Mouse (Mus musculus) hindbrain, embryonic 10.5 days (tissue): ENCODE results near the gene Plgrkt. TPM values are rescaled to one million over a fixed set of nuclear protein-coding genes. Genes with fewer than 3 reads are reported as not detected.

Source experiments
- DNase-seq: peaks from one replicate; pipeline ENCODE4 v3.0.0-alpha.2; 2017; ENCODE audit warnings: low spot score
- H3K27ac ChIP-seq: fragments of 300-500 bp; sonication (generic); 2 replicates; pipeline ENCODE4 v1.5.1; 2016; ENCODE audit warnings: mild to moderate bottlenecking, moderate library complexity
- H3K27me3 ChIP-seq: fragments of 300-500 bp; sonication (generic); 2 replicates; pipeline ENCODE4 v1.6.1; 2016; ENCODE audit warnings: mild to moderate bottlenecking; ENCODE audit not compliant: poor library complexity, insufficient read depth, severe bottlenecking
- H3K36me3 ChIP-seq: fragments of 300-500 bp; sonication (generic); 2 replicates; pipeline ENCODE4 v1.6.1; 2016; ENCODE audit warnings: mild to moderate bottlenecking, moderate library complexity
- H3K4me1 ChIP-seq: fragments of 300-500 bp; sonication (generic); replicated peaks from 2 replicates; pipeline ENCODE4 v1.6.1; 2016; ENCODE audit warnings: mild to moderate bottlenecking
- H3K4me3 ChIP-seq: fragments of 300-500 bp; sonication (generic); 2 replicates; pipeline ENCODE4 v1.5.1; 2016; ENCODE audit warnings: mild to moderate bottlenecking, moderate library complexity
- H3K9me3 ChIP-seq: fragments of 300-500 bp; sonication (generic); 2 replicates; pipeline ENCODE4 v1.6.1; 2016; ENCODE audit warnings: mild to moderate bottlenecking, moderate library complexity
- WGBS: fragments of 180-500 bp; shearing (Covaris S2); methylation state at CpG from one replicate; pipeline ENCODE4 v1.1.7; 2016; 5-methylcytosine and 5-hydroxymethylcytosine counted together
- polyA plus RNA-seq: library from polyadenylated mRNA; unstranded; fragments of >200 nt; fragmentation: Nextera tagmentation; extraction: Ambion mirVana; gene quantifications from 2 replicates; pipeline ENCODE4 v1.2.1, GENCODE M21; 2016

Gene Plgrkt
- polyA plus RNA-seq, 1 experiment from 2014 or later: 57.3 TPM

- no peak overlapping the region for H3K27ac ChIP-seq
- H3K4me3 ChIP-seq: 0 out of 2 replicates have a peak overlapping the region, but pooled peaks have one; percentile 21
- WGBS: 44% methylated on average over 11 of the region's 11 CpGs
These were observed 6.2 kb upstream of the Plgrkt start for GRCm38 (mm10) chr19:29373438-29373837.

GRCm38 (mm10) chr19:29372621-29373020, 5.4 kb upstream of the Plgrkt start:
- WGBS: 91% methylated on average over 3 of the region's 3 CpGs

More at GRCm38 (mm10) chr19:29373438-29373837, 6.2 kb upstream of the Plgrkt start:
- no peaks in the 10 kb centered on the region for H3K36me3 ChIP-seq
- no peaks in the 10 kb centered on the region for H3K9me3 ChIP-seq
- DNase-seq: no peak
- no peaks in the 10 kb centered on the region for H3K4me1 ChIP-seq
- H3K27me3 ChIP-seq: no peaks in the 10 kb centered on the region

GRCm38 (mm10) chr19:29372138-29372537, 4.9 kb upstream of the Plgrkt start:
- Histone ChIP-seq H3K9me3 (no peaks in the 10 kb centered on the region), H3K27me3 (peaks cover 7% of the 10 kb centered on the region; the same call in 1 of the 2 replicates), H3K4me1 (peaks cover 5% of the 10 kb centered on the region; the same call in 1 of the 2 replicates), H3K36me3 (no peaks in the 10 kb centered on the region), H3K4me3 (no peak overlapping the region), H3K27ac (no peak overlapping the region)
- 88% methylated on average over 4 of the region's 4 CpGs for WGBS
- DNase-seq: no peak

More at GRCm38 (mm10) chr19:29372621-29373020, 5.4 kb upstream of the Plgrkt start:
- H3K4me3 ChIP-seq: no peak overlapping the region
- no peaks in the 10 kb centered on the region for H3K36me3 ChIP-seq
- H3K4me1 ChIP-seq: no peaks in the 10 kb centered on the region
- H3K27me3 ChIP-seq: peaks cover 3% of the 10 kb centered on the region; the same call in 1 of the 2 replicates
- no peak for DNase-seq
- H3K27ac ChIP-seq: no peak overlapping the region
- H3K9me3 ChIP-seq: no peaks in the 10 kb centered on the region

GRCm38 (mm10) chr19:29371284-29372081, 4.3 kb upstream of the Plgrkt start:
- Histone ChIP-seq H3K27me3 (peaks cover 10% of the 10 kb centered on the region; the same call in 1 of the 2 replicates), H3K4me1 (peaks cover 10% of the 10 kb centered on the region; the same call in 1 of the 2 replicates), H3K27ac (no peak overlapping the region), H3K36me3 (no peaks in the 10 kb centered on the region), H3K4me3 (no peak overlapping the region), H3K9me3 (no peaks in the 10 kb centered on the region)
- 86% methylated on average over 18 of the region's 18 CpGs for WGBS
- DNase-seq: no peak

- WGBS: 91% methylated on average over 7 of the region's 7 CpGs
- DNase-seq: no peak
- Histone ChIP-seq H3K9me3 (no peaks in the 10 kb centered on the region), H3K27ac (no peak overlapping the region), H3K27me3 (peaks cover 15% of the 10 kb centered on the region), H3K4me3 (no peak overlapping the region), H3K4me1 (peaks cover 10% of the 10 kb centered on the region; the same call in 1 of the 2 replicates), H3K36me3 (no peaks in the 10 kb centered on the region)
These were observed 3.5 kb upstream of the Plgrkt start for GRCm38 (mm10) chr19:29370545-29371283.

GRCm38 (mm10) chr19:29370112-29370511, 2.9 kb upstream of the Plgrkt start:
- H3K27me3 ChIP-seq: peaks cover 15% of the 10 kb centered on the region
- no peak for DNase-seq
- 73% methylated on average over 12 of the region's 12 CpGs for WGBS
- H3K9me3 ChIP-seq: no peaks in the 10 kb centered on the region
- H3K36me3 ChIP-seq: no peaks in the 10 kb centered on the region
- H3K4me1 ChIP-seq: peaks cover 10% of the 10 kb centered on the region; the same call in 1 of the 2 replicates
- H3K4me3 ChIP-seq: no peak overlapping the region
- H3K27ac ChIP-seq: no peak overlapping the region

- peaks cover 15% of the 10 kb centered on the region for H3K27me3 ChIP-seq
- 74% methylated on average over 3 of the region's 3 CpGs for WGBS
- no peak overlapping the region for H3K27ac ChIP-seq
- no peaks in the 10 kb centered on the region for H3K36me3 ChIP-seq
- H3K4me3 ChIP-seq: no peak overlapping the region
- peaks cover 10% of the 10 kb centered on the region; the same call in 1 of the 2 replicates for H3K4me1 ChIP-seq
- no peak for DNase-seq
- H3K9me3 ChIP-seq: no peaks in the 10 kb centered on the region
These were observed 1.6 kb upstream of the Plgrkt start for GRCm38 (mm10) chr19:29368671-29369309.

GRCm38 (mm10) chr19:29368041-29368440, 851 bp upstream of the Plgrkt start:
- Histone ChIP-seq H3K4me1 (peaks cover 10% of the 10 kb centered on the region; the same call in 1 of the 2 replicates), H3K9me3 (no peaks in the 10 kb centered on the region), H3K27me3 (peaks cover 15% of the 10 kb centered on the region), H3K36me3 (no peaks in the 10 kb centered on the region), H3K4me3 (no peak overlapping the region), H3K27ac (no peak overlapping the region)
- 89% methylated on average over 2 of the region's 2 CpGs for WGBS
- no peak for DNase-seq

GRCm38 (mm10) chr19:29366226-29366968, 793 bp downstream of the Plgrkt start:
- 61% methylated on average over 20 of the region's 20 CpGs for WGBS
- peaks cover 22% of the 10 kb centered on the region for H3K4me1 ChIP-seq
- no peak overlapping the region for H3K27ac ChIP-seq
- peaks cover 15% of the 10 kb centered on the region for H3K27me3 ChIP-seq
- DNase-seq: no peak
- no peaks in the 10 kb centered on the region for H3K36me3 ChIP-seq
- no peaks in the 10 kb centered on the region for H3K9me3 ChIP-seq
- H3K4me3 ChIP-seq: peak overlapping the region; percentile 56

- no peak overlapping the region for H3K27ac ChIP-seq
- peaks cover 15% of the 10 kb centered on the region for H3K27me3 ChIP-seq
- 18% methylated on average over 3 of the region's 3 CpGs for WGBS
- H3K9me3 ChIP-seq: no peaks in the 10 kb centered on the region
- H3K36me3 ChIP-seq: no peaks in the 10 kb centered on the region
- DNase-seq: no peak
- peaks cover 30% of the 10 kb centered on the region for H3K4me1 ChIP-seq
- H3K4me3 ChIP-seq: no peak overlapping the region
These were observed 2.1 kb downstream of the Plgrkt start for GRCm38 (mm10) chr19:29365105-29365504.

- Histone ChIP-seq H3K27ac (no peak overlapping the region), H3K9me3 (no peaks in the 10 kb centered on the region), H3K4me3 (no peak overlapping the region), H3K36me3 (0 out of 2 replicates have a peak, but pooled peaks cover under 1% of the 10 kb centered on the region), H3K27me3 (peaks cover 15% of the 10 kb centered on the region), H3K4me1 (peaks cover 30% of the 10 kb centered on the region)
- WGBS: 79% methylated on average over 5 of the region's 5 CpGs
- no peak for DNase-seq
These were observed 3.1 kb downstream of the Plgrkt start for GRCm38 (mm10) chr19:29364076-29364475.

GRCm38 (mm10) chr19:29363557-29363956, 3.6 kb downstream of the Plgrkt start:
- 0 out of 2 replicates have a peak, but pooled peaks cover 2% of the 10 kb centered on the region for H3K36me3 ChIP-seq
- no peak for DNase-seq
- no peak overlapping the region for H3K27ac ChIP-seq
- H3K4me1 ChIP-seq: peaks cover 30% of the 10 kb centered on the region
- no peak overlapping the region for H3K4me3 ChIP-seq
- WGBS: 87% methylated on average over 7 of the region's 7 CpGs
- peaks cover 15% of the 10 kb centered on the region for H3K27me3 ChIP-seq
- H3K9me3 ChIP-seq: no peaks in the 10 kb centered on the region
